Mouse (Mus musculus): ENCODE measurements around the gene Smagp. TPM values are rescaled to one million over a fixed set of nuclear protein-coding genes. Genes with fewer than 3 reads are reported as not detected.

Smagp gene
- total RNA-seq, 2 experiments from 2014 or later = not detected

DNA sequence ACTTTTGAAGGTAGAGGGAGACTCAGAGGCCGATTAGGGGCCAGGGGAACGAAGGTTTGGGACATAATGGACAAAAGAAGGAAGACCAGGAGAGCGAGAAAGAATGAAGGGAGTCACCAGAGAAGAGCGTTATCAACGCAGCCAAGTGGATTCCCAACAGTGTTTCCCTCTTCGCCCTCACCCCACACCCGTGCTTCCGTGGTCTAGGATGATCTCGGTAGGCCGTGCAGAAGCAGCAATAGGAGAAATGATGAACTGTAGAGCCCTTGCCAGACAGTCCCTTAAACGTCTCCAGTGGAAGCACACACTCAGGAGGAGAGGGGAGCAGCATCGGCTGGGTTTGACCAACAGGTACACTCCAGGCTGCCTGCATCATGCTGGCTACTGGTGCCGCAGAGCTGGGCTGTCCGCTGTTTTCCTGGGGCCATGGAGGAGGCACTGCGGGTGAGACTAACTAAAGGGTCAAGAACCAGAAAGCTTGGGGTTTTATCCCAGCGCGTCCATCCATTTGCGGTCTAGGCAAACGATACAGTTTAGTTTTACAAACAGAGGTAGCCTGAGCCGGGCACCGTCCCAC lies 36.0 kb downstream of the Smagp start:
- no peak for ATAC-seq (replicated peaks; ENCODE audit: low FRiP score, poor library complexity, severe bottlenecking)

DNA sequence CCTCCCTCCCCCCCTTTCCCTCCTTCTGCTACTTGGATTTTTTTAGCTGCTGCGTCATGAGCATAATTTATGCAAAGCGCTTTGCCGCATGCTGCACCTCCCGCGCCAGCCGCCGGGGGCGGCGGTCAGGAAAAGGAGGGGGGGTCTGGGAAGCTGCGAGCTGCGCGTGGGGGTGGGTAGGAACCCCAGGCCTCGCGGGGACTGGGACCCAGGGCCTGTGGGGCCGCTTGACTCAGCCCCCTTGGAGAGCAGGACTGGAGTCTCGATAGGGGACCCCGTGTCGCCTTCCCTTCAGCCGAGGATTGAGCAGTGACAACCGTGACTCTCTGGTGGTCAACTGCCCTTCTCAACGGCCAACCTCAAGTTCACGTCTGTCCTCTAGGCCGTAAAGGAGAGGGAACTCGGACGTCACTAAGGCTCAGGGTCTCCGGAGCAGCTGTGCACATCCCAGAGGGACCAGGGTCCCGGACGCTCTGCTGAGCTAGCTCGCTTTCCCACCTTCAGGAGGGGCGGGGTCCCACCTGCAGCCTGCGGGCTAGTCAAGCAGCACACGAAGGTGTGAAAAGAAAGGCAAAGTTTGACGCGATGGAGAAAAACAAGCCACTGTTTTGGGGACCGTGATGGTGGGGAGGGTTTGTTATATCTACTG lies 36.6 kb downstream of the Smagp start:
- no peak for ATAC-seq (replicated peaks; ENCODE audit: low FRiP score, poor library complexity, severe bottlenecking)

GRCm38 (mm10) chr15:100599276-100600046 lies 37.3 kb downstream of the Smagp start, which contains the start of gene Pou6f1:
TSS of gene Pou6f1 (minus strand) at chr15:100599984.
- ATAC-seq (replicated peaks; ENCODE audit: low FRiP score, poor library complexity, severe bottlenecking) = no peak

DNA sequence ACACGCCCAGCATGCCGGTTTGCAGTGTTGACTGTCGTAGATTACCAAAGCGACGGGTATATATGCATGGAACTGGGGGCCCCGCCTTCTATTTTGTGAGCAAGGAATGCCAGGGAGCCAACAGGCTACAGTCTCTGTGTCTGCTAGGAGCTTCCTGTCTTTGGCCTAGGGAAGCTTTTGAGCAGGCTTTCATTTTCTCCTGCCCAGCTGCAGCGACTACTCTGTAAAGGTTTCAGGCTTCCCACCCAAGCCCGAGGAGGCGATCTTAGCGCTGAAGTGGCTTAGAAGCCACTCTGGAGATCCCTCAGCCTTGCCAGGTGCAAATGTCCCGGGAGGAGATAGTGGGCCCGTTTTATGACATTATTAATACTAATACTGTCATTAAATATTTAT lies 37.9 kb downstream of the Smagp start:
- ATAC-seq (replicated peaks; ENCODE audit: low FRiP score, poor library complexity, severe bottlenecking) = no peak

GRCm38 (mm10) chr15:100598287-100598882 lies 38.4 kb downstream of the Smagp start:
- no peak for ATAC-seq (replicated peaks; ENCODE audit: low FRiP score, poor library complexity, severe bottlenecking)

GRCm38 (mm10) chr15:100592817-100593216 lies 43.9 kb downstream of the Smagp start:
- ATAC-seq (replicated peaks; ENCODE audit: low FRiP score, poor library complexity, severe bottlenecking) = no peak

DNA sequence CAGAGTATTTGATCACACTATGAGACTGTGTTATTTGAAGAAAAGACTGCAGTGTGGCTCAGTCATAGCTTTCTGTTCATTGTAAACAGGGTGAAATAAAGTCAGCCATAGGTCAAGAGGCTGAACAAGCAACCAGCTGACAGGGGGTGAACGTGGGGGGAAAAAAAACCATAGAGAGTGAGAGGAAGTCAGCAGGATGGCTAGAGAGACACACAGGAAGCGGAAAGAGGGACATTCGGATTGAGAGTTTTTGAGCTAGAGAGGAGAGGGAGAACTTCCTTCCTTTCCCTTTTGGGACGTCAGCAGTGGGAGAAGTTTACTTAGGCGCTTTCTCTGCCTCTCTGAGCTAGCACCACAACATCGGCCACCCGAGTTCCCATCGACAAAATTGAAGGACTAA lies 46.3 kb downstream of the Smagp start:
- ATAC-seq (replicated peaks; ENCODE audit: low FRiP score, poor library complexity, severe bottlenecking) = no peak

GRCm38 (mm10) chr15:100588297-100588696 lies 48.4 kb downstream of the Smagp start:
- ATAC-seq (replicated peaks; ENCODE audit: low FRiP score, poor library complexity, severe bottlenecking) = no peak

- no peak for ATAC-seq (replicated peaks; ENCODE audit: low FRiP score, poor library complexity, severe bottlenecking)
These were observed 49.6 kb downstream of the Smagp start for GRCm38 (mm10) chr15:100587166-100587565.

DNA sequence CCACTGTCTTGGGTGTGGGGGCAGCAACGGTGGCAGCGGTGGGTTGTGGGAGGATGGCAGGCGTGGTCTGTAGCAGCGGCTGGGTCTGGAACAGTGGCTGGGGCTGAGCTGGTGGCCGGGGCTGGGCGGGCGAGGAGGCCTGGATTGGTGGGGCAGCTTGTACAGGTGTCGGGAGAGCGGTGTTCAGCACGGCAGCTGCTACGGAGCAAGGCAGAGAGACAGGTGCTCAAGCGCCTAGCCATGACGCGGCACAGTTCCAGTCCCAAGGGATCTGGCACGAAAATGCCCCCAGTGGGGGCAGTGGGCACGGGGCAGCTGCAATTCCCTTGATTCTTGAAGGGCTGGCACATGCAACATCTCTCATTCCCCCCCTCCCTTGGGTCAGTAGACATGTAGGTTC lies 50.8 kb downstream of the Smagp start:
- no peak for ATAC-seq (replicated peaks; ENCODE audit: low FRiP score, poor library complexity, severe bottlenecking)

GRCm38 (mm10) chr15:100580108-100580507 lies 56.6 kb downstream of the Smagp start:
- no peak for ATAC-seq (replicated peaks; ENCODE audit: low FRiP score, poor library complexity, severe bottlenecking)

GRCm38 (mm10) chr15:100577972-100578371 lies 58.8 kb downstream of the Smagp start:
- ATAC-seq (replicated peaks; ENCODE audit: low FRiP score, poor library complexity, severe bottlenecking) = no peak

GRCm38 (mm10) chr15:100576810-100577209 lies 59.9 kb downstream of the Smagp start:
- no peak for ATAC-seq (replicated peaks; ENCODE audit: low FRiP score, poor library complexity, severe bottlenecking)

DNA sequence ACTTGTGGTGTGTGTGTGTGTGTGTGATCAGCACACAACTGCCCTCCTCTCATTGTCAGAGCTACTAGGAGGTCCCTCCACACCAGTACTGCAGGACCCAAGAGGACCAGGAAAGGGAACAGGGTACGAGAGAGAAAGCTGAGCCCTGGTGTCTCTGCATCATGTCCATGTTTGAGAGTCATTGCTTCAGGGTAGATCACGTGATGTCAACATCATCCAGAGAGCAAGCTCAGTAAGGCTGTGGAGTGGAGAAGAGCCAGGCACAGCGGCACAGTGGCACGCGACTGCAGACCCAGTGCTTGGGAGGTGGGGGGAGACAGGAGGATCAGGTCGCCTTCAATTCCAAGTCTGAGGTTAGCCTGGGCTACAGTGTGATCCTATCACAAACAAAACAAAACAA lies 60.3 kb downstream of the Smagp start:
- no peak for ATAC-seq (replicated peaks; ENCODE audit: low FRiP score, poor library complexity, severe bottlenecking)

DNA sequence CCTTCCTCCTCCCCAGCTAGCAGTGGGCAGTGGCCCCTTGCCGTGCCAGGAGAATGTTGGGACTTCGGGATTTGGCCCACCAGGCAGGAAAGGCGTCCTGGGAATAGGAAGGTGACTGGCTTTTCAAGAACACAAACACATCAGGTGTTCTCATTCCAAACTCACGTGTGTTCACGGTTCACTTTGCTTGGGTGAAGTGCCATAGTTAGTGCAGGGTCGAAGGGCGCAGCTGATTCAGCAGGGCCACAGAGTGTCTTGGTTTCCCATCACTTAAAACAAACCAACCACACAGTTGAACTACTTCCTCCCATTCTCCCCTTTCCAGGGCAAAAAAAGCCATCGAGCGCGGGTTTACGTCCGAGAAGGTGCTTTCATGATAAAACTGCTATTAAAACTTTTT lies 61.4 kb downstream of the Smagp start:
- no peak for ATAC-seq (replicated peaks; ENCODE audit: low FRiP score, poor library complexity, severe bottlenecking)

- no peak for ATAC-seq (replicated peaks; ENCODE audit: low FRiP score, poor library complexity, severe bottlenecking)
These were observed 62.4 kb downstream of the Smagp start for GRCm38 (mm10) chr15:100574378-100574777.

DNA sequence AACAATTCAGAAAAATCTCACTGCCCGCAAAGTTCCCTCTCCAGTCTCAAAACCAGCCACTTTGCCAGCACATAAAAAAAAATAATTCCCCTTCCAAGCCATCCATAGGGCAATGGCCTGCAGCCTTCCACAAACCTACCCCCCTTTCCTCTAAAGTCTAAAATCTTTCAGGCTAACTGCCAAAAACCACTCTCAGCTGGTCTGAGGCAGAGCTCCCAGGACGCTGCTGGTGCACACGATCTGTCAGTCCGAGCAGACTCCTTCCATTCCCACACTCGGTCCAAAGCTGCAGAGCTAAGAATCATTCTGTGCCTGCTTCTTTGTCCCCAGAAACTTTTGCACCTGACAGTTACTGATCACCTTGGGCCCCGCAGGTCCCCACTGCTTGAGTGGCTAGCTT lies 62.8 kb downstream of the Smagp start:
- no peak for ATAC-seq (replicated peaks; ENCODE audit: low FRiP score, poor library complexity, severe bottlenecking)

Measured in erythroid progenitor cell, adult 5-6 weeks (primary cell).